Mouse (Mus musculus) spleen, postnatal 4 days (tissue): ENCODE results near the gene Gm21698.
"Not testable (repeated sequence)": the region's sequence is repeated elsewhere in the genome, so short reads cannot be mapped to it uniquely, and the experiment has no call there.

Experiments used
- DNase-seq, 2 experiments: peaks; one replicate each; pipeline ENCODE4 v3.0.0; 2022; ENCODE audit warnings: low spot score in 2 of 2

Gene Gm21698

DNA sequence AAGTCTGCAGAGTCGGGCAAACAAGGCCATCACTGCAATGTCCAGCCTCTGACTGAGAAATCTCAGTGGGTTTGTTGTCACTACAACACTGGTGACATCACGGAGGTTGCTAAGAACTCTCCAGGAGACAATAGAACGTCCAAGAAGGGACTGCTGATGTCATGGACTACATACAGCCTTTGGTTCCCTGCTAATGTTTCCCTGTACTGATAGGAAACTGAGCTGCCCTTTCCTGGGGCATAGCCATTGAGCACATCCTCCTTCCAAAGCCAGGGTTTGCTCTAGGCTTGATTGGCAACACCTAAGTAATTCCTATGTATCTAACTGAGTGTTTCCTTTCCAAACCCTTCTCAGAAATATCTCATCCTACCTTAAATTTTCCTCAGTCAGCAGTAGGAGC, at the start of gene Gm21698:
Gene Gm21698 (minus strand): TSS at position 101 of the 400 bp plus-strand sequence.
- DNase-seq: not testable (repeated sequence)

DNA sequence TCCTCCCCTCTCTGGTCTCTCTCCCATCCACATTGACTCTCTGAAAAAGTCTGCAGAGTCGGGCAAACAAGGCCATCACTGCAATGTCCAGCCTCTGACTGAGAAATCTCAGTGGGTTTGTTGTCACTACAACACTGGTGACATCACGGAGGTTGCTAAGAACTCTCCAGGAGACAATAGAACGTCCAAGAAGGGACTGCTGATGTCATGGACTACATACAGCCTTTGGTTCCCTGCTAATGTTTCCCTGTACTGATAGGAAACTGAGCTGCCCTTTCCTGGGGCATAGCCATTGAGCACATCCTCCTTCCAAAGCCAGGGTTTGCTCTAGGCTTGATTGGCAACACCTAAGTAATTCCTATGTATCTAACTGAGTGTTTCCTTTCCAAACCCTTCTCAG, 34.4 kb upstream of the Gm21698 start, which contains the start of gene Gm5862:
Gene Gm5862 (minus strand): TSS at position 101 of the 400 bp plus-strand sequence.
- DNase-seq: not testable (repeated sequence)

DNA sequence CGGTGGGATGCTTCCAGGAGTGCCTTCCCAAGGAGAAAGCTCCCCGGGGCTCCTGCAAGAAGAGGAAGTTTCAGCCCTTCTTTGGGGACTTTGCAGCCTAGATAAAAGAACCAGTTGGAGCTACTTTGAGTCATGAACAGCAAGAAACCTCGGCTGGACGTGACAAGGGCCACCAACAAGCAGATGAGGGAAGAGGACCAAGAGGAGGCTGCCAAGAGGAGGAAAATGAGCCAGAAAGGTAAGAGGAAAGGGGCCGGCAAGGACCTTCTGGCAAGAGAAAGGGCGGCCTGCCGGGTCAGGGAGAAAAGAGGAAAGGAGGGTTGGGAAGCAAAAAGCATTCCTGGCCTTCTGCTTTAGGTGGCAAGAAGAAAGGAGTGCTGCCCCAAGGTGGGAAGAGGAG, 19.2 kb upstream of the Gm21698 start:
- DNase-seq: not testable (repeated sequence)

DNA sequence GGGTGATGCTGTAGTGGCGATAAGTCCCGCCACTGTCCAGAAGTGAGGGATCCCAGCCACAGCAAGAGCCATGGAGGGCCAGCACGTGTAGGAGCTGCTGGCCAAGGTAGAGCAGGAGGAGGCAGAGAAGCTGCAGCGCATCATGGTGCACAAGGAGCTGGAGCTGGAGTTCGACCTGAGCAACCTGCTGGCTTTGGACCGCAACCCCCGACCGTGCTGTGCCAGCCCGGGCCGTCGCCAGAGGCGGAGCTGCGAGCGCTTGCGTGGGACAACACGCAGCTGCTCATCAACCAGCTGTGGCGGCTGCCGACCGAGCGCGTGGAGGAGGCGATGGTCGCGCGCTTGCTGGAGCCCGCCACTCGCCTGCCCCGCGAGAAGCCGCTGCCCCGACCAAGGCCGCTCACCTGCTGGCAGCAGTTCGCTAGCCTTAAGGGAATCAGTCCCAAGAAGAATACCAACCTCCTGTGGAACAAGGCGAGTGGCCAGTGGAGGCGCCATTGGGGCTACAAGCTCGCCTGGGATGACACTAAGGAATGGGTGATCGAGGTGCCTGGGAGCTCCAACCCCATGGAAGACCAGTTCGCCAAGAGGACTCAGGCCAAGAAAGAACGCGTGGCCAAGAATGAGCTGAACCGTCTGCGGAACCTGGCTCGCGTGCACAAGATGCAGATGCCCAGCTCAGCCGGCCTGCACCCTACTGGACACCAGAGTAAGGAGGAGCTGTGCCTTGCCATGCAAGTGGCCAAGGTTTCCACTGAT, 18.7 kb upstream of the Gm21698 start:
- peak; percentile 11 to 57 for DNase-seq

DNA sequence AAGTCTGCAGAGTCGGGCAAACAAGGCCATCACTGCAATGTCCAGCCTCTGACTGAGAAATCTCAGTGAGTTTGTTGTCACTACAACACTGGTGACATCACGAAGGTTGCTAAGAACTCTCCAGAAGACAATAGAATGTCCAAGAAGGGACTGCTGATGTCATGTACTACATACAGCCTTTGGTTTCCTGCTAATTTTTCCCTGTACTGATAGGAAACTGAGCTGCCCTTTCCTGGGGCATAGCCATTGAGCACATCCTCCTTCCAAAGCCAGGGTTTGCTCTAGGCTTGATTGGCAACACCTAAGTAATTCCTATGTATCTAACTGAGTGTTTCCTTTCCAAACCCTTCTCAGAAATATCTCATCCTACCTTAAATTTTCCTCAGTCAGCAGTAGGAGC, 16.2 kb upstream of the Gm21698 start, which contains the start of gene Gm1979:
Gene Gm1979 (minus strand): TSS at position 101 of the 400 bp plus-strand sequence.
- not testable (repeated sequence) for DNase-seq

DNA sequence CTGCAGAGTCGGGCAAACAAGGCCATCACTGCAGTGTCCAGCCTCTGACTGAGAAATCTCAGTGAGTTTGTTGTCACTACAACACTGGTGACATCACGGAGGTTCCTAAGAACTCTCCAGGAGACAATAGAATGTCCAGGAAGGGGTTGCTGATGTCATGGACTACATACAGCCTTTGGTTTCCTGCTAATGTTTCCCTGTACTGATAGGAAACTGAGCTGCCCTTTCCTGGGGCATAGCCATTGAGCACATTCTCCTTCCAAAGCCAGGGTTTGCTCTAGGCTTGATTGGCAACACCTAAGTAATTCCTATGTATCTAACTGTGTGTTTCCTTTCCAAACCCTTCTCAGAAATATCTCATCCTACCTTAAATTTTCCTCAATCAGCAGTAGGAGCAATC, 15.9 kb downstream of the Gm21698 start, which contains the start of gene Gm21680:
Gene Gm21680 (minus strand): TSS at position 101 of the 400 bp plus-strand sequence.
- not testable (repeated sequence) for DNase-seq

DNA sequence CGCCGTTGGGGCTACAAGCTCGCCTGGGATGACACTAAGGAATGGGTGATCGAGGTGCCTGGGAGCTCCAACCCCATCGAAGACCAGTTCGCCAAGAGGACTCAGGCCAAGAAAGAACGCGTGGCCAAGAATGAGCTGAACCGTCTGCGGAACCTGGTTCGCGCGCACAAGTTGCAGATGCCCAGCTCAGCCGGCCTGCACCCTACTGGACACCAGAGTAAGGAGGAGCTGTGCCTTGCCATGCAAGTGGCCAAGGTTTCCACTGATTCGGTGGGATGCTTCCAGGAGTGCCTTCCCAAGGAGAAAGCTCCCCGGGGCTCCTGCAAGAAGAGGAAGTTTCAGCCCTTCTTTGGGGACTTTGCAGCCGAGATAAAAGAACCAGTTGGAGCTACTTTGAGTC, 31.4 kb downstream of the Gm21698 start:
- peak in 1 of 2 experiments; percentile 42 for DNase-seq

DNA sequence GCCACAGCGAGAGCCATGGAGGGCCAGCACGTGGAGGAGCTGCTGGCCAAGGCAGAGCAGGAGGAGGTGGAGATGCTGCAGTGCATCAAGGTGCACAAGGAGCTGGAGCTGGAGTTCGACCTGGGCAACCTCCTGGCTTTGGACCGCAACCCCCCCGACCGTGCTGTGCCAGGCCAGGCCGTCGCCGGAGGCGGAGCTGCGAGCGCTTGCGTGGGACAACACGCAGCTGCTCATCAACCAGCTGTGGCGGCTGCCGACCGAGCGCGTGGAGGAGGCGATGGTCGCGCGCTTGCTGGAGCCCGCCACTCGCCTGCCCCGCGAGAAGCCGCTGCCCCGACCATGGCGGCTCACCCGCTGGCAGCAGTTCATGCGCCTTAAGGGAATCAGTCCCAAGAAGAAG, 31.8 kb downstream of the Gm21698 start:
- not testable (repeated sequence) for DNase-seq

DNA sequence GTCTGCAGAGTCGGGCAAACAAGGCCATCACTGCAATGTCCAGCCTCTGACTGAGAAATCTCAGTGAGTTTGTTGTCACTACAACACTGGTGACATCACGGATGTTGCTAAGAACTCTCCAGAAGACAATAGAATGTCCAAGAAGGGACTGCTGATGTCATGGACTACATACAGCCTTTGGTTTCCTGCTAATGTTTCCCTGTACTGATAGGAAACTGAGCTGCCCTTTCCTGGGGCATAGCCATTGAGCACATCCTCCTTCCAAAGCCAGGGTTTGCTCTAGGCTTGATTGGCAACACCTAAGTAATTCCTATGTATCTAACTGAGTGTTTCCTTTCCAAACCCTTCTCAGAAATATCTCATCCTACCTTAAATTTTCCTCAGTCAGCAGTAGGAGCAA, 34.1 kb downstream of the Gm21698 start, which contains the start of gene Gm21671:
Gene Gm21671 (minus strand): TSS at position 101 of the 400 bp plus-strand sequence.
- not testable (repeated sequence) for DNase-seq

DNA sequence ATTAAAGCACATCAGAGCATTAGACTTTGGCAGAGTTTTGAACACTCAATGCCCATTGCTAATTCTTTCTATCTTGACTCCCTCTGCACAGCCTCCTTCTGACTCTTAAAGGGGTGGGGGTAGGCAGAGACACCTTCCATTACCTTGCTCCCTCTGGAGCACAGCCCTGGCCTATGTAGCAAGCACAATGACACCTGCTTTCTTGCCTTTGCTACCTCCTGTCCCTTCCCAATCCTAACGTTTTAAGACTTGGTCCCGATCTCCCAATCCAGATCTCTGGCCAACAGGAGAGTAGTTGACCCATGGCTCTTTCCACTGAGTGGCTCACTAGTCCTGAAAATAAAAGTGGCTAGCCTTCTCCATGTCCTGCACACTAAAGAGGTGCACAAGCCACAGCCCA, 43.1 kb downstream of the Gm21698 start:
- DNase-seq: peak in 1 of 2 experiments; percentile 45

DNA sequence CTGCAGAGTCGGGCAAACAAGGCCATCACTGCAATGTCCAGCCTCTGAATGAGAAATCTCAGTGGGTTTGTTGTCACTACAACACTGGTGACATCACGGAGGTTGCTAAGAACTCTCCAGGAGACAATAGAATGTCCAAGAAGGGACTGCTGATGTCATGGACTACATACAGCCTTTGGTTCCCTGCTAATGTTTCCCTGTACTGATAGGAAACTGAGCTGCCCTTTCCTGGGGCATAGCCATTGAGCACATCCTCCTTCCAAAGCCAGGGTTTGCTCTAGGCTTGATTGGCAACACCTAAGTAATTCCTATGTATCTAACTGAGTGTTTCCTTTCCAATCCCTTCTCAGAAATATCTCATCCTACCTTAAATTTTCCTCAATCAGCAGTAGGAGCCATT, 46.2 kb downstream of the Gm21698 start, which contains the start of gene Gm21663:
Gene Gm21663 (minus strand): TSS at position 101 of the 400 bp plus-strand sequence.
- DNase-seq: not testable (repeated sequence)
